Mouse (Mus musculus): ENCODE results near the gene Lmf2.

Gene Lmf2

GRCm38 (mm10) chr15:89372536-89372935 is 17.1 kb upstream of the Lmf2 start:
- no peak for DNase-seq (ENCODE audit: low read depth, low spot score)

- DNase-seq (ENCODE audit: low read depth, low spot score), result no peak
These were observed 16.6 kb upstream of the Lmf2 start for GRCm38 (mm10) chr15:89372068-89372467.

DNA sequence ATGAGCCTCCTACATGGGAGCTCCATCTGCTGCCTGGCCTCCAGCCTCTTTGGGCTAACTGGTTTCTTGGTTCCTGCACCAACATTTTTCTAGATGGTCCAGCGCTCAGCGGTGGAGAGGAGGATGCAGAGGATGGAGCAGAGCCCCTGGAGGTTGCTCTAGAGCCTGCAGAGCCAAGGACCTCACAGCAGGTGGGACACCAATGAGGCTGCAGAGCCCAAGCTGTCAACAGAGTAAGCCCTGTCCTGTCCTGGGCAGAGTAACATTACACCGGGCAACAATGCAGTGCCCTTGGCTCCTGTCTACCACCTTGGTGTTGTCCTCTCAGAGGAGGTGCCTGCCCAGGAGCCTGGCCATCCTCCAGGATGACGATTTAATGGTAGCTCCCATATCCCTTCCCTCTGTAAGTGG is 9.7 kb upstream of the Lmf2 start:
- no peak for DNase-seq (ENCODE audit: low read depth, low spot score)

DNA sequence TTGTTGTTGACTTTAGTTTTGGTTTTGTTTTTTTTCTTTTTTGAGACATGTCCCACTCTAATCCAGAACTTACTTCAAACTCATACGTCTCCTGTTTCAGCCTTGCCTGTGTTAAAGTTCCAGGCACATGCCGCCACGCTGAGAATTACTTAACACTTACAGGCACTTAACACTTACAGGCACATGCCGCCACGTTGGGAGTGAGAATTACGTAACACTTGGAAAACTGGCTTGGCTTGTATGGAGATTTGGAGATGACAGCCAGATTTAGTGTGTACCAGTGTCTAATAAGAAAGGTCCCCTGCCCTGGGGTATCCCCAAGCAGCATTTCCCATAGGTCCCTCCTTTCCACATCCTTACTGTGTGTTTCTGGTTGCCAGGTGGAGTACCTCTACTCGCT is 7.6 kb upstream of the Lmf2 start:
- DNase-seq (ENCODE audit: low read depth, low spot score), result no peak

- DNase-seq (ENCODE audit: low read depth, low spot score), result no peak
These were observed 3.3 kb upstream of the Lmf2 start for GRCm38 (mm10) chr15:89358784-89359183.

DNA sequence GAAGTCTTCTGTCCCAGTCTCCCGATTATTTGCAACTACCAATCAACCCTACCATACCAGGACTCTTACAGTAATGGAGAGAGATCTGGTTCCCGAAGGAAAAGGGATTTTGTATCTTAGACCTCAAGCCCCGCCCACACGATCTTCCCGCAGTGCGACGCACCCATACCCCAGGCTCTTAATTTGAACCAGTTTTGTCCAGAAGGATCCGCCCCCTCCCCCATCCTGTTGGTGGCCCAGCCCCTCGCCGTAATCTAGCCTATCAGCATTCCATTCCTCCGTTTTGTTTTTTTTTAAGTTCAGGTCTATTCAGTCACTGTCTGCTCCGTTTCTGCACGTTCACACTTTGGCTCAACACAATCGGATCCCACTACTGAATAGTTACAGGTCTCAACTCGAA is 913 bp upstream of the Lmf2 start:
- DNase-seq (ENCODE audit: low read depth, low spot score), result peak; percentile 84

DNA sequence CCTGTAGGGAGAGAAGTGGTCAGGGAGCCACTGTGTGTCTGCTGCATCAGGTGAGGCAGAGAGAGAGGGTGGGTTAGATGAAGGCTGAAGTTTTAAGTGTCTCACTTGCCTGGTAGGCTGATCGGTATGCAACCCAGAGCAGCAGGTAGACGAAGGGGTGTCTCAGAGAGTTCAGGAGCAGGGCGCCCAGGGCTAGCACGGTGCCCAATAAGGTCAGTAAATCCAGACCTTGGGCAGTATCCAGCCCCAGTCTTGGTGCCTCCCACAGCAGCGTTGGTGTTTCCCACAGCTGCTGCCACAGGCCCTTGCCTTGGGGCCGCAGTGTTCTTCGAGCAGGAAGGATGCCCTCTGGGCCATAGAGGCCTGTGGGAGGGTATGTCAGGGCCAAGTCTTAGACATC is 1.0 kb downstream of the Lmf2 start:
- no peak for DNase-seq (ENCODE audit: low read depth, low spot score)

DNA sequence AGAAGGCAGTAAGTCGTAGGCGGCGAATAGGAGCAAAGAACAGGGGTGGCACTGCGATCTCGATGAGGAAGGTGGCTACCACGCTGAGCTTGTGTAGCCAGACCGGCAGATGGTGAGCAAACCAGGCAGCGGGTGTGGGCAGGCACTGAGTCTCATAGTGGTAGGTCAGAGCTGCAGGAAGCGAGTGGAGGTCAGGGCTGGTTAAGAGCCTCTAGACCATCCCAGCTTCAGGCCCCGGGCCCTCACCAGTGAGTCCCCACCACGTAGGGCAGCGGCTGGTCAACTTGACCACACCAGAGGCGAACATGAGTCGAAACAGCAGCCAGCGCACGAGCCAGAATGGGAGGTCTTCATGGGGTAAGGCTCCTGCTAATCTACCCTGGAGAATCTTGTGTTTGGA is 1.6 kb downstream of the Lmf2 start:
- no peak for DNase-seq (ENCODE audit: low read depth, low spot score)

DNA sequence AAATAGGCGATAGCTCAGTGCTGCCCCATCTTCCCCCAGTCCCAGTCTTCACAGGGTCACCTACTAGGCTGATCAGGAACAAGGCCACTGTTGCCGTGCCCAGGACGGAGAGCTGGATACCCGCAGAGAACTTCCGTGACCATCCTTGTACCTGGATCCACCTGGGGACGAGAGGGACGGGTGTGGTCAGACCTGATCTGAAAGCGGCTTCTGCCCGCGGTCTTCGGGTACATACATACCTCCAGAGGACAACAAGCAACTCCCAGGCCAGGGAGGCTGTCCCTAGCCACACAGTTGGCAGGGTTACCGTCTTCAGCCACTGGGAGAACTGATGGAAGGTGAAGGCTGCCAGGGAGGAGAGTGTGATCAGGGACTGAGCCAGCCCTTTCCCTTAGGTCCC is 2.7 kb downstream of the Lmf2 start:
- DNase-seq (ENCODE audit: low read depth, low spot score), result no peak

DNA sequence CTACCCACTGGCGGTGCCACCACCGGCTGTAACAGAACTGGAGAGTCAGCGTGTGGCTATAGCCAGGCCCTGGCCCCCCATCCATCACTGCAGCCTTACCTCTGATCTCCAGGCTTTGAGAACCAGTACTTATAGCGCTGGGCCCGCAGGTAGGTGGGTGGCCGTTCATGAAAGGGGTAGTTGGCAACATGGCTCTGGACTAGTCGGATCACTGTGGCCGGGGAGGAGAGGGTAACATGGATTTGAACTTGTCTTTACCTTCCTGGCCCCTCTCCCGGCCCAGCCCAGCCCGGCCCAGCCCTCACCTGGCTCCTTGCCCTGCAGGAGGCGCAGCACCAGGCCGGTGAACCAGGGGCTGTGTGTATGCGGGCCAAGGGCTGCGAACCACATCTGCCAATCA is 3.4 kb downstream of the Lmf2 start:
- no peak for DNase-seq (ENCODE audit: low read depth, low spot score)

- no peak for DNase-seq (ENCODE audit: low read depth, low spot score)
These were observed 4.2 kb downstream of the Lmf2 start for GRCm38 (mm10) chr15:89351302-89351701.

- DNase-seq (ENCODE audit: low read depth, low spot score), result no peak
These were observed 5.0 kb downstream of the Lmf2 start for GRCm38 (mm10) chr15:89350447-89350846.

GRCm38 (mm10) chr15:89343325-89343724 is 12.1 kb downstream of the Lmf2 start:
- no peak for DNase-seq (ENCODE audit: low read depth, low spot score)

DNA sequence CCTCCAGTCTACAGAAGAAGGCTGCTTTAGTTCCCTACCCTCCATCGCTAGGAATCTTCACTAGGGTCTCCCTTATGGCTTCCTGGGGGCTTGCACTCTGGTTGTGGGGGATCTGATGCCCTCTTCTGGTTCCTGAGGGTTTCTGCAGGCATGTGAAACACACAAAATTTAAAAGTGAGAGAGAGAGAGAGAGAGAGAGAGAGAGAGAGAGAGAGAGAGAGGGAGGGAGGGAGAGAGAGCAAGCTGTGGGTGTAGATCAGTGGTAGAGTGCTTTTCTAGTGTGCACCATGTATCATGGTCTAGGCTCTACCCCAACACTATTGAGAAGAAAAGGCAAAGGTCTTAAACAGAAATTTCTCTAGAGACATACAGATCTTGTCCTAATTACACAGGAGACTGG is 13.8 kb downstream of the Lmf2 start:
- no peak for DNase-seq (ENCODE audit: low read depth, low spot score)

GRCm38 (mm10) chr15:89340136-89340535 is 15.3 kb downstream of the Lmf2 start:
- no peak for DNase-seq (ENCODE audit: low read depth, low spot score)

DNA sequence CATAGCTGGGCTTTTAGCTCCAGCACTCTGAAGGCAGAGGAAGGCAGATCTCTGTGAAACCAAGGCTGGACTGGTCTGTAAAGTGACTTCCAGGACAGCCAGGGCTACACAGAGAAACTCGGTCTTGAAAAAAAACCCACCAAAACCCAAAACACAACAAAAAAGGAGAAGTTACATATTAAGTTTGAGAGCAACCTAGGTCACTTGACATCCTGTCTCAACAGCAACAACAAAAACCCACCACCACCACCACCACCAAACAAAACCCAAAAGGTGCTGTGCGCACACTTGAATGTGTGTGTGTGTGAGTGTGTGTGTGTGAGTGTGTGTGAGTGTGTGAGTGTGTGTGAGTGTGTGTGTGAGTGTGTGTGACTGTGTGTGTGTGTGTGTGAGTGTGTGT is 15.8 kb downstream of the Lmf2 start:
- no peak for DNase-seq (ENCODE audit: low read depth, low spot score)

DNA sequence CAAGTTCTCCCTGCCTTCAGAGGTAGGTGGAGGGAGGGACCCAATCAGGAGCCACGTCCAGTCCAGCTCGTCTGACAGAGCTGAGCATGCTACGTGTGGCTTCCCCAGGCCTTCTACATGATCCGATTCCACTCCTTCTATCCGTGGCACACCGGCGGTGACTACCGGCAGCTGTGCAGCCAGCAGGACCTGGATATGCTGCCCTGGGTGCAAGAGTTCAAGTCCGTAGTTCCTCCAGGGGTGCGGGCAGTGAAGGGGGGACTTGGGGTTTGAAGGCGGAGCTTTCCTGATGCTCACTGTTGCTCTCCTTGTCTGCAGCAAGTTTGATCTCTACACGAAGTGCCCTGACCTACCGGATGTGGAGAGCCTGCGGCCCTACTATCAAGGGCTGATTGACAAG is 19.0 kb downstream of the Lmf2 start:
- DNase-seq (ENCODE audit: low read depth, low spot score), result no peak

- DNase-seq (ENCODE audit: low read depth, low spot score), result no peak
These were observed 20.5 kb downstream of the Lmf2 start for GRCm38 (mm10) chr15:89334774-89335537.

- no peak for DNase-seq (ENCODE audit: low read depth, low spot score)
These were observed 21.2 kb downstream of the Lmf2 start, which contains the start of gene Miox for GRCm38 (mm10) chr15:89334271-89334670. TSS of gene Miox (plus strand) at chr15:89334398.

DNA sequence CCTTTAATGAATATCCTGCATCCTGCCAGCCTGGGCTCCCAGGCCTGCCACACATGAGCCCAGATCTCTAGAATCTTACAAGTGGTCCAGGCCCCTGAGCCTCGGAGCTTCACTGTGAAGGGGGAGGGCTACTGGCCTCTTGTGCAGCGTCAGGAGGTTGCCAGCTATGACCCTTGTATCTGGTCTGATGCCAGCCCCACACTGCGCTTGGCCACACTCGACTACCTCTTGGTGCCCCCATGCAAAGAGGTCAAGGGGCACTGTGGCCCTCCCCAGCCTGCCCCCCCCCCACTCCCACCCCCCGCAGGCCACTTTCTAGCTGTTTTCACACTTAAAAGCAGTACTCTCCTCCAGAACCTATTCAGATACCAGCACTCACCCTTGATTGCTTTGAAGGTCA is 29.0 kb downstream of the Lmf2 start:
- DNase-seq (ENCODE audit: low read depth, low spot score), result no peak

DNA sequence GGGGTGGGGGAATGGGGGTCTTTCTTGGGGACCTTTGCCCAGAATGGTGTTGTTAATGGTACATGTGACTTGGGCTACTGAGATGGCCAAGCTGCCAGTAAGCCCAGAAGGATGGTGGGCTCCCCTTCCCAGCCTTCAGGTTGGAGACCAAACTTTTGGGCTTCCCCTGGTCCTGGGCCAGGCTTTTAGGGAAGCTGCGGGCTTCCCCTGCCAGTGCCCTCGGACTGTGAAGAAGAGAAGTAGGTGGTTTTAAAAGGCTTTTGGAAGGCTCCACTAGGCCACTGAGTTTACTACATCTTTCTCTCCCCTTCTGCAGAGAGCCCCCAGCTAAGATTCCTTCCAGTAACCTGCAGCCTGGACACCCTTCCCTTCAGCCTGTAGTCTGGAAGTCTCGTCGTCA is 31.8 kb downstream of the Lmf2 start:
- DNase-seq (ENCODE audit: low read depth, low spot score), result no peak

- no peak for DNase-seq (ENCODE audit: low read depth, low spot score)
These were observed 32.6 kb downstream of the Lmf2 start, which contains the start of gene Adm2 for GRCm38 (mm10) chr15:89322670-89323522. TSS of gene Adm2 (plus strand) at chr15:89322720.

DNA sequence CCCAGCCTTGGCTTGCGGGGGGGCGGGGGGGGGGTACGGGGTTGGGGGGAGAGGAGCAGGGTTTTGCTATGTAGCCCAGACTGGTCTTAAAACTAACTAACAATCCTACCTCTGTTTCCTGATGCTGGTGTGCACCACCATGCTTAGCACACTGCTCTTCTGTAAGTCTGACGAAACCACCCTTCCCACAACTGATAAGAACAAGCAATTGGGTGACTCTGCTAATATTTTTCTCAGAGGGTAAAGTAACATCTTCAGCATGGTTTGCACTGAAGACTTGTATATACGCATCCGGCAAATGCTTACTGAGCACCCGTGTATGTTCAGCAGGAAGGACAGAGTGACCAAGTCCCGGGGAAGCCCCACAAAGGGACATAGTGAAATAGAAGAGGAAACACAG is 34.2 kb downstream of the Lmf2 start:
- no peak for DNase-seq (ENCODE audit: low read depth, low spot score)

Measured in embryo, embryonic 11.5 days (tissue).